Mouse (Mus musculus) liver (tissue): ENCODE measurements around the gene Col15a1.

ENCODE experiments used
- DNase-seq: peaks from one replicate; pipeline ENCODE4 v3.0.0-alpha.2; 2020; ENCODE audit warnings: mixed read lengths

Gene Col15a1

GRCm38 (mm10) chr4:47353416-47354111 lies 145.6 kb downstream of the Col15a1 start:
- DNase-seq = peak; percentile 78

- no peak for DNase-seq
Observed at GRCm38 (mm10) chr4:47354304-47354703, 146.3 kb downstream of the Col15a1 start.

- no peak for DNase-seq
Observed at GRCm38 (mm10) chr4:47362662-47363061, 154.7 kb downstream of the Col15a1 start.
